Mouse (Mus musculus): Measurements from ENCODE around the gene Ebf3.

GRCm38 (mm10) chr7:137239542-137240133 is 74.6 kb downstream of the Ebf3 start:
- TF ChIP-seq CTCF (IDR thresholded peaks at IDR 0.05; ENCODE audit: low read depth, low read length) (no peak), POLR2A (IDR thresholded peaks at IDR 0.05; ENCODE audit: insufficient read depth, low read length) (no peak)

All from ES-Bruce4 (cell line).